Mouse (Mus musculus) forebrain, embryonic 13.5 days (tissue): Measurements from ENCODE around the gene Dock6. TPM values are rescaled to one million over a fixed set of nuclear protein-coding genes. Genes with fewer than 3 reads are reported as not detected.

Source experiments
- ATAC-seq: fragments of 200-750 bp; cut with Nextera tagmentation; 2 replicates; pipeline ENCODE4 v1.8.0; 2017
- H3K27ac ChIP-seq: fragments of 300-500 bp; sonication (generic); 2 replicates; pipeline ENCODE4 v1.5.1; 2015; ENCODE audit warnings: inconsistent platforms, mild to moderate bottlenecking, moderate library complexity
- H3K27me3 ChIP-seq: fragments of 300-500 bp; sonication (generic); 2 replicates; pipeline ENCODE4 v1.6.1; 2015; ENCODE audit warnings: mild to moderate bottlenecking, inconsistent platforms
- H3K36me3 ChIP-seq: fragments of 300-500 bp; sonication (generic); 2 replicates; pipeline ENCODE4 v1.6.1; 2015; ENCODE audit warnings: mild to moderate bottlenecking, inconsistent platforms; ENCODE audit not compliant: poor library complexity, severe bottlenecking
- H3K4me1 ChIP-seq: fragments of 300-500 bp; sonication (generic); 2 replicates; pipeline ENCODE4 v1.6.1; 2015; ENCODE audit warnings: inconsistent platforms
- H3K4me2 ChIP-seq: fragments of 300-500 bp; sonication (generic); 2 replicates; pipeline ENCODE4 v1.6.1; 2015; ENCODE audit warnings: inconsistent platforms, mild to moderate bottlenecking, moderate library complexity
- H3K4me3 ChIP-seq: fragments of 300-500 bp; sonication (generic); 2 replicates; pipeline ENCODE4 v1.5.1; 2015; ENCODE audit warnings: mild to moderate bottlenecking, inconsistent platforms
- H3K9ac ChIP-seq: fragments of 300-500 bp; sonication (generic); 2 replicates; pipeline ENCODE4 v1.6.1; 2015; ENCODE audit warnings: mild to moderate bottlenecking, inconsistent platforms
- H3K9me3 ChIP-seq: fragments of 300-500 bp; sonication (generic); replicated peaks from 2 replicates; pipeline ENCODE4 v1.6.1; 2016; ENCODE audit warnings: inconsistent platforms
- WGBS: fragments of 180-500 bp; shearing (Covaris S2); methylation state at CpG from one replicate; pipeline ENCODE4 v1.1.7; 2015; 5-methylcytosine and 5-hydroxymethylcytosine counted together
- polyA plus RNA-seq: library from polyadenylated mRNA; unstranded; fragments of >200 nt; fragmentation: Nextera tagmentation; extraction: Ambion mirVana; gene quantifications from 2 replicates; pipeline ENCODE4 v1.2.1, GENCODE M21; 2015

Gene Dock6
- polyA plus RNA-seq, 1 experiment from 2014 or later, result 13.9 TPM

DNA sequence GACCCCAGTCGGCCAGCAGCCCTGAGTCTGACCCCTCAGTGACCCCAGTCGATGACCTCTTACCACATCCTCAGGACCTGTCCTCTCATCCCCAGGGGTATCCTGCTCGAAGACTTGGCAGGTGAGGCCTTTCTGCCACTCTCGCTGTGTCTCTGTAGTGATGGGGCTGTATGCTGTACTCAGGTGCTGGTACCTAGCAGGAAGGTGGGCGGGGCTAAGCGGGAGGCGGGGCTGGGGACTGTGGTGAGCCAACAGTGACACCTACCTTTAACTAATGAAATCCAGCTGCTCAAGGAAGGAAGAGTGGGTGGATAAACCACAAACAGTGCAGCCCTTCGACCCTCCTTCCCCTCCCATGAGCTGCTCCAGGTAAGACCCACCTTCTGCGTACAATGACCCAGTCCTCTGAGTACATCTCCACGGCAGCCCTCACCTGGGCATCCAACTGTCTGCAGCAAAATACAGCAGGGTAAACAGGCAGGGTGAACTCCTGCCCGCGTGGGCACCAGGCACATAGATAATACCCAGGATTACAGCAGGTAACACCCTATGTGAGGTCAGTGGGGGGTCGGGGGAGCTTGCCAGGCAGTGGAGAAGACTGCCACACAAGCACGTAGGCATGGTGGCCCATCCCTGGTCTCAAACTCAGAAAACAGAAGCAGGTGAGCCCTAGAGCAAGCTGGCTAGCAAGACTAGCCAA lies 6.9 kb downstream of the Dock6 start:
- WGBS, result 56% methylated on average over 14 of the region's 14 CpGs
- Histone ChIP-seq H3K4me2 (no peak overlapping the region), H3K4me3 (no peak overlapping the region), H3K4me1 (0 out of 2 replicates have a peak, but pooled peaks cover 12% of the 10 kb centered on the region), H3K9me3 (no peaks in the 10 kb centered on the region), H3K9ac (no peak overlapping the region), H3K27me3 (no peaks in the 10 kb centered on the region), H3K36me3 (0 out of 2 replicates have a peak, but pooled peaks cover 3% of the 10 kb centered on the region), H3K27ac (no peak overlapping the region)
- ATAC-seq, result no peak

DNA sequence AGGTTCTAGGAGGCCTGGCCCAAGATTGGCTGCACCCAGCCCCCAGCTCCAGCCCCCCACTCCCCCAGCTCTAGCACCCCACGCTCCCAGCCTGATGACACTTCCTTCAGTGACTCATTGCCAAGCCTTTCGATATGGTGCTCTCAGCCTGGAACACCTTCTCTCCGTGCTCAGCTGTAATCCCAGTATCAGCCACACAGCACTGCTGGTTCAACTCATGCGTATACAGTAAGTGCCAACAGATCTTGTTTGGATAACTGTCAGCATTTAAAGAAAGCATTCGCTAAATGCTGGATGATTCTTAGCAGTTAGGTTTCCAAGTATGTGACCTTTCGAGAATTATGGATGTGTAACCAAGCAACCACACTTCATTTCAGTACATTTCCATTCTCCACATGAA lies 9.3 kb downstream of the Dock6 start:
- Histone ChIP-seq H3K4me2 (no peak overlapping the region), H3K27ac (no peak overlapping the region), H3K4me1 (0 out of 2 replicates have a peak, but pooled peaks cover 12% of the 10 kb centered on the region), H3K27me3 (no peaks in the 10 kb centered on the region), H3K4me3 (no peak overlapping the region), H3K36me3 (0 out of 2 replicates have a peak, but pooled peaks cover 3% of the 10 kb centered on the region), H3K9me3 (no peaks in the 10 kb centered on the region), H3K9ac (no peak overlapping the region)
- 87% methylated on average over 6 of the region's 6 CpGs for WGBS
- no peak for ATAC-seq

DNA sequence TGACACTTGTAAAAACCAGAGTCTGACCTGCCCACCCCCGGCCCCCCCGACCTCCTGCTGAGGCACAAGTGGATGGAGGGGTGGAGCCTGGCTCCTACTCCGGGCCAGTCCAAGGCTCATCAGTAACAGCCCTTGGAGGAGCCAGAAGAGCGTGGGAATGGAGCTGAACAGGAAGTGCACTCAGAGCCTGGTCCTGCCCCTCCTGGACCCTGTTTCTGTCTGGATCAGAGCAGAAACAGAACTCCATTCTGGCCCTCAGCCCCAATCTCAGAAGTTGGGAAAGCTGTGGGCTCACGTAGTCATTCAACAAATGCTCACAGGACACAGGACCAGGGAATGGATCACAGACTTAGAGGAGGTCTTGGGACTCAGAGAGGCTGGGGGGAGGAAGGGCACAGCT lies 10.0 kb downstream of the Dock6 start:
- no peak overlapping the region for H3K27ac ChIP-seq
- no peak for ATAC-seq
- 0 out of 2 replicates have a peak, but pooled peaks cover 3% of the 10 kb centered on the region for H3K36me3 ChIP-seq
- no peaks in the 10 kb centered on the region for H3K9me3 ChIP-seq
- no peaks in the 10 kb centered on the region for H3K27me3 ChIP-seq
- no peak overlapping the region for H3K4me2 ChIP-seq
- H3K4me1 ChIP-seq, result 0 out of 2 replicates have a peak, but pooled peaks cover 9% of the 10 kb centered on the region
- WGBS, result 60% methylated on average over 5 of the region's 5 CpGs
- no peak overlapping the region for H3K4me3 ChIP-seq
- H3K9ac ChIP-seq, result no peak overlapping the region

GRCm38 (mm10) chr9:21841340-21841739 lies 11.1 kb downstream of the Dock6 start:
- no peak overlapping the region for H3K4me3 ChIP-seq
- H3K4me1 ChIP-seq, result no peaks in the 10 kb centered on the region
- H3K27ac ChIP-seq, result no peak overlapping the region
- no peak overlapping the region for H3K4me2 ChIP-seq
- 0 out of 2 replicates have a peak, but pooled peaks cover 3% of the 10 kb centered on the region for H3K36me3 ChIP-seq
- H3K27me3 ChIP-seq, result no peaks in the 10 kb centered on the region
- no peaks in the 10 kb centered on the region for H3K9me3 ChIP-seq
- H3K9ac ChIP-seq, result no peak overlapping the region
- WGBS, result 96% methylated on average over 6 of the region's 6 CpGs
- ATAC-seq, result no peak

DNA sequence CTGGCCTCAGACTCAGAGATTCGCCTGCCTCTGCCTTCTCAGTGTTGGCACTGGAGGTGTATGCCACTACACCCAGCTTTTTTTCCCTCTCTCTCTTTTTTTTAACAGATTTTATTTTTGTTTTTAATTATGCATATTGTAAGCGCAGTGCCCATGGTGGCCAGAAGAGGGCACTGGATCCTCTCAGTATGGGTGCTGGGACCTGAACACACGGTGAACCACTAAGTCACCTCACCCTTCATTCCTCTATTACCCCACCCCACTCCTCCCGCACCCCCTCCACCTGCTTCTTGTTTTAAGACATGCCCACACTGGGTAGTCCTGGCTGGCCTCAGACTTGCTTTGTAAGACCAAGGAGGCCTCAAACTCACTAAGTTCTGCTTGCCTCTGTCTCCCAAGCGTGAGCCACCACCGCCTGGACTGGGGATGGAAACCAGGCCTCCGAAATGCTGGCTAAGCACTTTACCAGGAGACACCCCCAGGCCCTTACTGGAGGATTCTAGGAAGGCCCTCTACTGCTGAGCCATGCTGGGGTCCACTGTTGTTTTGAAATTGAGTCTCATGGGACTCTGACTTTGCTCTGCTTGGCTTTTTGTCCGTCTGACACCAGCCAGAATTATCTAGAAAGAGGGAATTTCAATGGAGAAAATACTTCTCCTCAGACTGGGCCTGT lies 12.2 kb downstream of the Dock6 start:
- Histone ChIP-seq H3K4me2 (no peak overlapping the region), H3K9ac (no peak overlapping the region), H3K4me1 (no peaks in the 10 kb centered on the region), H3K36me3 (0 out of 2 replicates have a peak, but pooled peaks cover 2% of the 10 kb centered on the region), H3K4me3 (no peak overlapping the region), H3K9me3 (no peaks in the 10 kb centered on the region), H3K27me3 (no peaks in the 10 kb centered on the region), H3K27ac (no peak overlapping the region)
- 52% methylated on average over 8 of the region's 8 CpGs for WGBS
- ATAC-seq, result peak; percentile 71; the same call in 1 of the 2 replicates

DNA sequence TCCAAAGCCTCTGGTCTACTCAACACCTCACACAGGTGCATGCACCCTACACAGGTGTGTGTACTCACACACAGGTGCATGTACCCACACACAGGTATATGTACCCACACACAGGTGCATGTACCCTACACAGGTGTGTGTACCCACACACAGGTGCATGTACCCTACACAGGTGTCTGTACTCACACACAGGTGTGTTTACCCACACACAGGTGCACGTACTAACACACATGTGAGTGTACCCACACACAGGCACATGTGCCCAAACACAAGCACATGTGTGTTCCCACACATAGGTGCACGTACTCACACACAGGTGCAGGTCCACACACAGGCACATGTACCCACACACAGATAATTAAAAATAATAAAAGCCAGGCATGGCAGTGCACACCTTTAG lies 14.7 kb downstream of the Dock6 start:
- no peak overlapping the region for H3K4me2 ChIP-seq
- no peak overlapping the region for H3K9ac ChIP-seq
- no peak overlapping the region for H3K27ac ChIP-seq
- no peaks in the 10 kb centered on the region for H3K4me1 ChIP-seq
- no peak for ATAC-seq
- H3K4me3 ChIP-seq, result no peak overlapping the region
- H3K36me3 ChIP-seq, result no peaks in the 10 kb centered on the region
- H3K27me3 ChIP-seq, result no peaks in the 10 kb centered on the region
- WGBS, result 92% methylated on average over 2 of the region's 2 CpGs
- H3K9me3 ChIP-seq, result no peaks in the 10 kb centered on the region

GRCm38 (mm10) chr9:21835258-21835912 lies 17.1 kb downstream of the Dock6 start, which contains the start of gene Angptl8:
TSS of gene Angptl8 (plus strand) at chr9:21835510.
- 87% methylated on average over 15 of the region's 15 CpGs for WGBS

GRCm38 (mm10) chr9:21831558-21832240 lies 20.7 kb downstream of the Dock6 start:
- Histone ChIP-seq H3K27ac (no peak overlapping the region), H3K36me3 (no peaks in the 10 kb centered on the region), H3K9me3 (no peaks in the 10 kb centered on the region), H3K4me1 (no peaks in the 10 kb centered on the region), H3K4me3 (no peak overlapping the region), H3K4me2 (no peak overlapping the region), H3K9ac (no peak overlapping the region), H3K27me3 (no peaks in the 10 kb centered on the region)
- 91% methylated on average over 20 of the region's 20 CpGs for WGBS
- no peak for ATAC-seq

More at GRCm38 (mm10) chr9:21835258-21835912, 17.1 kb downstream of the Dock6 start, which contains the start of gene Angptl8:
- H3K9me3 ChIP-seq, result no peaks in the 10 kb centered on the region
- H3K36me3 ChIP-seq, result no peaks in the 10 kb centered on the region
- no peak within 1 kb of the TSS for H3K4me2 ChIP-seq
- H3K27ac ChIP-seq, result no peak within 1 kb of the TSS
- H3K4me3 ChIP-seq, result no peak within 1 kb of the TSS
- H3K4me1 ChIP-seq, result no peaks in the 10 kb centered on the region
- no peak for ATAC-seq
- no peaks in the 10 kb centered on the region for H3K27me3 ChIP-seq
- H3K9ac ChIP-seq, result no peak within 1 kb of the TSS

GRCm38 (mm10) chr9:21830936-21831335 lies 21.5 kb downstream of the Dock6 start:
- H3K4me2 ChIP-seq, result no peak overlapping the region
- H3K27me3 ChIP-seq, result no peaks in the 10 kb centered on the region
- H3K27ac ChIP-seq, result no peak overlapping the region
- H3K4me1 ChIP-seq, result no peaks in the 10 kb centered on the region
- no peaks in the 10 kb centered on the region for H3K36me3 ChIP-seq
- H3K4me3 ChIP-seq, result no peak overlapping the region
- no peak for ATAC-seq
- no peaks in the 10 kb centered on the region for H3K9me3 ChIP-seq
- 90% methylated on average over 11 of the region's 11 CpGs for WGBS
- no peak overlapping the region for H3K9ac ChIP-seq

GRCm38 (mm10) chr9:21830461-21830850 lies 22.0 kb downstream of the Dock6 start:
- no peaks in the 10 kb centered on the region for H3K27me3 ChIP-seq
- H3K4me2 ChIP-seq, result no peak overlapping the region
- no peak overlapping the region for H3K4me3 ChIP-seq
- ATAC-seq, result no peak
- no peaks in the 10 kb centered on the region for H3K4me1 ChIP-seq
- WGBS, result 85% methylated on average over 5 of the region's 5 CpGs
- no peaks in the 10 kb centered on the region for H3K9me3 ChIP-seq
- no peaks in the 10 kb centered on the region for H3K36me3 ChIP-seq
- H3K9ac ChIP-seq, result no peak overlapping the region
- no peak overlapping the region for H3K27ac ChIP-seq

- no peaks in the 10 kb centered on the region for H3K4me1 ChIP-seq
- no peaks in the 10 kb centered on the region for H3K27me3 ChIP-seq
- H3K4me2 ChIP-seq, result no peak overlapping the region
- no peak for ATAC-seq
- no peak overlapping the region for H3K27ac ChIP-seq
- 91% methylated on average over 14 of the region's 14 CpGs for WGBS
- no peak overlapping the region for H3K4me3 ChIP-seq
- no peaks in the 10 kb centered on the region for H3K9me3 ChIP-seq
- H3K9ac ChIP-seq, result no peak overlapping the region
- H3K36me3 ChIP-seq, result no peaks in the 10 kb centered on the region
Measured at GRCm38 (mm10) chr9:21829834-21830460, 22.5 kb downstream of the Dock6 start.
